Comparison of ENCODE assay signal across 14 mouse cellular contexts in genomic region chr5:118015669-118016068, GRCm38 (mm10). TPM values are rescaled to one million over a fixed set of nuclear protein-coding genes. Genes with fewer than 3 reads are reported as not detected.
A peak's percentile ranks its signal among the peaks of the same experiment; 100 is the strongest.
DNase-seq lines count a peak whose midpoint lies in the region; ATAC-seq and TF ChIP-seq lines count a peak whose summit lies in the region.
"Had no signal": no experiment of that assay in that cellular context is flagged by ENCODE, and none has a peak within 500 bp of the region (broad histone marks: within the 10 kb centered on the region; RNA-seq: fewer than 3 reads in every experiment).

No protein-coding gene starts in this region.

- peaks cover 29% of the 10 kb centered on the region for H3K4me1 ChIP-seq in cerebellum, adult 2 months (ENCODE audit: control insufficient read depth, insufficient read depth, low read length)
- peaks cover 11% of the 10 kb centered on the region for H3K4me1 ChIP-seq in heart, embryonic 12.5 days (replicated peaks)

- no peaks in the 10 kb centered on the region for H3K9me3 ChIP-seq in heart, embryonic 12.5 days (replicated peaks)
- H3K9me3 ChIP-seq: embryonic facial prominence, embryonic 13.5 days; embryonic facial prominence, embryonic 15.5 days; G1E had no signal

- DNase-seq in adrenal gland, postnatal 10 days = peak; percentile 63
- DNase-seq in adrenal gland, adult 8-10 months = no peak
- no peak for DNase-seq in cerebellum, adult 2 months
- DNase-seq in cerebellum, adult 18-20 months = no peak
- DNase-seq in MN1 (ENCODE audit: low spot score) = peak; percentile 53
- DNase-seq: B cell, adult 2 months; embryo, embryonic 11 days had no signal

- peak overlapping the region; percentile 6; the same call in 1 of the 2 replicates for H3K27ac ChIP-seq in cerebellum, adult 2 months (ENCODE audit: insufficient read depth, low read length)
- no peak overlapping the region for H3K27ac ChIP-seq in heart, embryonic 12.5 days (ENCODE audit: poor library complexity, severe bottlenecking)
- H3K27ac ChIP-seq: embryonic facial prominence, embryonic 13.5 days; embryonic facial prominence, embryonic 15.5 days had no signal

- TF ChIP-seq CTCF in cerebellum, adult 2 months (IDR thresholded peaks at IDR 0.05; ENCODE audit: borderline replicate concordance, insufficient read depth, low read depth, low read length) = no peak

- H3K36me3 ChIP-seq in heart, embryonic 12.5 days = peaks cover 4% of the 10 kb centered on the region
- H3K36me3 ChIP-seq: embryonic facial prominence, embryonic 15.5 days had no signal

- no peaks in the 10 kb centered on the region for H3K27me3 ChIP-seq in cerebellum, adult 2 months (ENCODE audit: control insufficient read depth, insufficient read depth, low read length)
- peaks cover 35% of the 10 kb centered on the region for H3K27me3 ChIP-seq in heart, embryonic 12.5 days (replicated peaks)
- H3K27me3 ChIP-seq: embryonic facial prominence, embryonic 13.5 days had no signal

- no peak overlapping the region for H3K4me3 ChIP-seq in cerebellum, adult 2 months (replicated peaks; ENCODE audit: insufficient read depth, low read depth, low read length)
- H3K4me3 ChIP-seq in heart, embryonic 12.5 days = no peak overlapping the region
- H3K4me3 ChIP-seq: embryonic facial prominence, embryonic 13.5 days; embryonic facial prominence, embryonic 15.5 days; erythroblast, embryonic 14.5 days had no signal

- no peak for TF ChIP-seq POLR2A in cerebellum, adult 2 months (IDR thresholded peaks at IDR 0.05; ENCODE audit: borderline replicate concordance, insufficient read depth, low read length)

- WGBS in cerebellum, adult 2 months = 81% methylated on average over 2 of the region's 2 CpGs
- 81% methylated on average over 2 of the region's 2 CpGs for WGBS in heart, embryonic 12.5 days

- no peak overlapping the region for H3K4me2 ChIP-seq in heart, embryonic 12.5 days
- H3K4me2 ChIP-seq: embryonic facial prominence, embryonic 15.5 days had no signal

- no peak overlapping the region for H3K9ac ChIP-seq in heart, embryonic 12.5 days
- H3K9ac ChIP-seq: embryonic facial prominence, embryonic 15.5 days had no signal

- ATAC-seq in heart, embryonic 12.5 days (ENCODE audit: insufficient number of reproducible peaks, low FRiP score) = no peak
- ATAC-seq: CD4-positive, CD25-positive, alpha-beta regulatory T cell, adult 4 months had no signal

RNA-seq across cellular contexts. Expression of gene Tesc, which starts 11.9 kb away (rescaled TPM):
- total RNA-seq in adrenal gland, postnatal 10 days (2021) = 10 to 100 TPM; 54.4 to 61.5 TPM
- 100 to 1,000 TPM; 229 to 287 (median 252) TPM for total RNA-seq in adrenal gland, adult 8-10 months (2022)
- 95.4 and 102 TPM in 2 replicates for polyA plus RNA-seq in cerebellum, adult 2 months (2012; rRNA removed)
- 17.3 and 20.4 TPM in 2 replicates for polyA plus RNA-seq in heart, embryonic 12.5 days (2016; fragmentation: Nextera tagmentation; extraction: Ambion mirVana)
- total RNA-seq: common myeloid progenitor, adult 5-6 weeks; G1E had no signal
- polyA plus RNA-seq: G1E had no signal

RNA-seq across cellular contexts. Expression of gene Fbxo21, which starts 39.1 kb away (rescaled TPM):
- 100 to 1,000 TPM; 114 to 115 TPM for total RNA-seq in adrenal gland, postnatal 10 days (2021)
- 100 to 1,000 TPM in 1 of 4 experiments, 10 to 100 TPM in 3; 63.9 to 114 (median 85.5) TPM for total RNA-seq in adrenal gland, adult 8-10 months (2022)
- 114 and 124 TPM in 2 replicates for polyA plus RNA-seq in cerebellum, adult 2 months (2012; rRNA removed)
- 67.3 and 71.2 TPM in 2 replicates for polyA plus RNA-seq in heart, embryonic 12.5 days (2016; fragmentation: Nextera tagmentation; extraction: Ambion mirVana)

Comparison
In these comparisons a context has a peak if more than half of its experiments do, and no peak if none do; other contexts are left out.
1. DNase-seq: peak in adrenal gland, postnatal 10 days (single experiment) and MN1 (single experiment); none in adrenal gland, adult 8-10 months (single experiment), cerebellum, adult 2 months (0 of 2) and cerebellum, adult 18-20 months (0 of 2).